Comparison of ENCODE assay signal across 14 mouse cellular contexts in the genomic region with DNA sequence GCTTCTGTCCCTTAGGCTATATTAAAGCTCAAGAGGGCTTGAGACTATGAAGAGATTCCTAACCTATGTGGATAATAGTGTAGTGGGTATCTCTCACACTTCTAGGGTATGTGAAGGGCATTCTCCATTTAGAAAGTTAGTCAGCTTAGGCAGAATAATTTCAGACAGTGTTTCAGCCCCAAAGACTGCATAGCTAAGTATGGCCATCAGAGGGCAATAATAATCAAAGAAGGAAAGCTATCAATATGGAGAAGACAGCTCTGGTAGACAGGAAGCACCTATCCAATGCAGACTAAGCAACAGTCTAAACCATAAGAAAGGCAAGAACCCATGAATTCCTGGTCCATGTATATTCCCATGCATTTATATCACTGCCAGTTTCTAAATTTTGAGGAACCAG.
"Had no signal": no experiment of that assay in that cellular context is flagged by ENCODE, and none has a peak within 500 bp of the region (broad histone marks: within the 10 kb centered on the region; RNA-seq: fewer than 3 reads in every experiment).

No protein-coding gene starts in this region.

- H3K4me2 ChIP-seq: intestine, embryonic 15.5 days; liver, embryonic 12.5 days; midbrain, embryonic 12.5 days; neural tube, embryonic 13.5 days; stomach, embryonic 15.5 days had no signal

- H3K27me3 ChIP-seq: intestine, embryonic 15.5 days; liver, embryonic 12.5 days; midbrain, embryonic 12.5 days; neural tube, embryonic 13.5 days; stomach, embryonic 15.5 days had no signal

- H3K4me3 ChIP-seq: intestine, embryonic 15.5 days; limb, embryonic 10.5 days; liver, embryonic 12.5 days; midbrain, embryonic 12.5 days; neural tube, embryonic 13.5 days; stomach, embryonic 15.5 days had no signal

- H3K27ac ChIP-seq: intestine, embryonic 15.5 days; limb, embryonic 10.5 days; liver, embryonic 12.5 days; macrophage; midbrain, embryonic 12.5 days; neural tube, embryonic 13.5 days; stomach, embryonic 15.5 days had no signal

- H3K4me1 ChIP-seq: intestine, embryonic 15.5 days; limb, embryonic 10.5 days; liver, embryonic 12.5 days; midbrain, embryonic 12.5 days; neural tube, embryonic 13.5 days; stomach, embryonic 15.5 days had no signal

- H3K9ac ChIP-seq: intestine, embryonic 15.5 days; liver, embryonic 12.5 days; midbrain, embryonic 12.5 days; neural tube, embryonic 13.5 days; stomach, embryonic 15.5 days had no signal

- H3K36me3 ChIP-seq: intestine, embryonic 15.5 days; limb, embryonic 10.5 days; liver, embryonic 12.5 days; midbrain, embryonic 12.5 days; neural tube, embryonic 13.5 days; stomach, embryonic 15.5 days had no signal

- ATAC-seq: intestine, embryonic 15.5 days; liver, embryonic 12.5 days; midbrain, embryonic 16.5 days had no signal

- H3K9me3 ChIP-seq: intestine, embryonic 15.5 days; limb, embryonic 10.5 days; liver, embryonic 12.5 days; midbrain, embryonic 12.5 days; neural tube, embryonic 13.5 days; stomach, embryonic 15.5 days had no signal

- DNase-seq: kidney, adult 8-10 months; kidney, postnatal 14 days; layer of hippocampus, adult 9-11 months; lung, postnatal 14 days; right cerebral cortex, postnatal 14 days; thymus, postnatal 36 days had no signal
